Mouse (Mus musculus) kidney, postnatal 25 days (tissue): ENCODE results near the gene Zfp46.
A peak's percentile ranks its signal among the peaks of the same experiment; 100 is the strongest.

Experiments
- DNase-seq, 2 experiments: peaks; one replicate each; pipeline ENCODE4 v3.0.0; 2021; ENCODE audit warnings: mixed read lengths in 2 of 2

Zfp46 gene

DNA sequence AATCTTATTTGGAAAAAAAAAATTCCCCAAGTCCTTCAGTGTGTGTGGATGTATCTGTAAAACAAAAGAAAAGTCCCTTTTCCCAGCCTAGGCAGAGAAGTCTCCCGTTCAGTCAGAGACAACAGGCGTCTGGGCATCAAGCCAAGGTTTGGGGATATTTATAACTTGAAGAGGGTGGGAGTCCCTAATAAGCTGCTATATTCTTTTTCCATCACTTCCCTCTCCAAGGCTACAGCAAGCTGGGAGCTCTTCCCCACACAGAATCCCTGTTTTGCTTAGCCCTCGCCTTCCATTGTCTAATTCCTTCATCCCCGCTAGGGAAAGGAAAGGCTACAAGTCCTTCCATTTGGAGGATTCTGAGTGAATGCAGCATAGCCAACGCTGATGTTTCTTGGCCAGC lies at the start of gene Zfp46:
Zfp46 (plus strand) TSS at position 229 of the 400 bp plus-strand sequence.
- DNase-seq, result peak; percentile 87 to 90

GRCm38 (mm10) chr4:136238669-136239068 lies 45.8 kb upstream of the Zfp46 start:
- DNase-seq, result no peak

DNA sequence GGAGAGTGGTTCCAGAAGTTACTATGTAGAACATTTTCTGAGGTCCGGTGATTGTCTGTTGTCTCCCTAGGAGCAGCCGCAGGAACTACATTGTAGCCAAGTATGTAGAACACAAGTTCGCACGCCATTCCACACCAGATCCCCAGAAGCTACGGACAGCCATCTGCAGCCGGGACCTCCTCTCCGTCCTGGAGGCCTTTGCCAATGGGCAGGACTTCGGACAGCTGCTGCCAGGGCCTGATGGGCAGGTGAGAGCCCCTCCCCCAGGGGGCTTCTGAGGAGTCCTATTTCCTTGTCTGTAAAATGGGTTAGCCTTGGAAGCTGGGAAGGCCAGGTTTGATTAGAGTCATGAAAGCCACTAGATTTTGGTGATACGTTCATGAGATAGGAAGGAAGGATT lies 45.4 kb upstream of the Zfp46 start:
- no peak for DNase-seq

- DNase-seq, result peak; percentile 84 to 92
Measured at GRCm38 (mm10) chr4:136239622-136240021, 44.9 kb upstream of the Zfp46 start.

- DNase-seq, result no peak
Measured at GRCm38 (mm10) chr4:136240123-136240522, 44.4 kb upstream of the Zfp46 start.

DNA sequence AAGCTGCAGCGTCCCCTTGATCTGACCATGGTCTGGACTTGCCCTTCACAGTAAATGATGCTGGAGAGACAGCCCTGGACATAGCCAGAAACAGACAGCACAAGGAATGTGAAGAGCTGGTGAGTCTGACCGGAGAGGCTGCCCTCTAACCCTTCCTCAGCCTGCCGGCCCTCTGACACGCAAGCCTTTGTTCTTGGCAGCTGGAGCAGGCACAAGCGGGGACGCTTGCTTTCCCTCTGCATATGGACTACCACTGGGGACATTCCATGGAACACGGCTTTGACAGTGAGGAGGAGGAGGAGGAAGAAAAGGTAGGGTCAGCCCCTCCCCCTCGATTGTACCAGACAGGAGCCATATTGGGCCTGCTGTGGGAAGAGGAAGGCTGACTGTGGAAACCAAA lies 43.5 kb upstream of the Zfp46 start:
- no peak for DNase-seq

- DNase-seq, result peak; percentile 52 to 60
Measured at GRCm38 (mm10) chr4:136242065-136242703, 42.3 kb upstream of the Zfp46 start.

GRCm38 (mm10) chr4:136242728-136243127 lies 41.8 kb upstream of the Zfp46 start:
- DNase-seq, result no peak

DNA sequence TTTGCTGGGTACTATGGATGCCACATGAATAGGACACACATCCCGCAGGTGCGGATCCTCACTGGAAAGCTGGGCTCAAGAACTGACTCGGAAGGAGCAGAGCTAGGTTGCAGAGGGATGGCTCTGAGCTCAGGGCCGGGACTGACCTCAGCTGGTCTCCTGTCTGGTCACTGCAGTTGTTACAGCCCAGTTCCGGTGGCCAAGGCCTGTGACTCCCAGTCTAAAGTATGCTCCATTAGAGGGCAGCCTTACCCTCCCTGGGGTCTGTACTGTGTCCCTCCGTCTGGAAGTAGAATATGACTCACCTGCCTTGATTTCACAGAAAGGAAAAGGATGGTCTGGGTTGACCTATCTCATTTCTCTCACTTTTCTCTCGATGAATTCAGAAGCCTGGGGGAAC lies 40.3 kb upstream of the Zfp46 start:
- DNase-seq, result no peak

DNA sequence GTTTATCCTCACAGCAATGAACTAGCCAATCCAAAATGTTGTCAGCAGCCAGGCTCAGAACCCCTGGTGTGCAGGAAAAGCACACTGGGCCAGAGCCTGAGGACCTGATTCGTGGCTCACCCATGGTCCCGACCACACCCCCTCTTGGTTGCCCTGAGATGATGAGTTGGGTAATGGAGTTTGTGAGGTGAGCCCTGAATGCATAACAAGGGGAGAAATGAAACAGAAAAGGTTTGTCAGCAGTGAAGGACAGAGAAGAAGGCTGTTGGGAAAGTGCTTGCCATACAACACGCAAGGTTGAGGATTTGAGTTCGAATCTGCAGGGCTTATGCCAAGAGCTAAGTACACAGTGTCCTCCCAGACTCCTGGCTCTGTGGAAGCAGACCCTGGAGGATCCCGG lies 38.8 kb upstream of the Zfp46 start:
- no peak for DNase-seq

- DNase-seq, result peak in 1 of 2 experiments; percentile 65
Measured at GRCm38 (mm10) chr4:136246568-136246969, 37.9 kb upstream of the Zfp46 start.

DNA sequence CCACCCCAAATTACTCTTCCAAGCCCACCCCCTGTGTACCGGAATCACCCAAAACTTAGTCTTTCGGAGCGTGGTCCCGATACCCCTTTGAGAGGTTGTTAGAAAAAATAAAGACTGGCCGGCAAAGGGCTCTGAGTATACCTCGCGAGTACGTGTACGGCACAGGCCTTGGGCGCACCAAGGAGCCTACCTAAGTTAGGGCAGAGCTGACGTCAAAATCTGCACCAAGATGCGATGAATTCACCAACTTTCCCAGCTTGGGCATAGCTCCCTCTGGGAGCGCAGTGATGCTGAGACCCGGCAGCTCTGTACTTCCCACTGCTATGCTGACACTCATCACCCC lies 37.1 kb upstream of the Zfp46 start:
- no peak for DNase-seq

DNA sequence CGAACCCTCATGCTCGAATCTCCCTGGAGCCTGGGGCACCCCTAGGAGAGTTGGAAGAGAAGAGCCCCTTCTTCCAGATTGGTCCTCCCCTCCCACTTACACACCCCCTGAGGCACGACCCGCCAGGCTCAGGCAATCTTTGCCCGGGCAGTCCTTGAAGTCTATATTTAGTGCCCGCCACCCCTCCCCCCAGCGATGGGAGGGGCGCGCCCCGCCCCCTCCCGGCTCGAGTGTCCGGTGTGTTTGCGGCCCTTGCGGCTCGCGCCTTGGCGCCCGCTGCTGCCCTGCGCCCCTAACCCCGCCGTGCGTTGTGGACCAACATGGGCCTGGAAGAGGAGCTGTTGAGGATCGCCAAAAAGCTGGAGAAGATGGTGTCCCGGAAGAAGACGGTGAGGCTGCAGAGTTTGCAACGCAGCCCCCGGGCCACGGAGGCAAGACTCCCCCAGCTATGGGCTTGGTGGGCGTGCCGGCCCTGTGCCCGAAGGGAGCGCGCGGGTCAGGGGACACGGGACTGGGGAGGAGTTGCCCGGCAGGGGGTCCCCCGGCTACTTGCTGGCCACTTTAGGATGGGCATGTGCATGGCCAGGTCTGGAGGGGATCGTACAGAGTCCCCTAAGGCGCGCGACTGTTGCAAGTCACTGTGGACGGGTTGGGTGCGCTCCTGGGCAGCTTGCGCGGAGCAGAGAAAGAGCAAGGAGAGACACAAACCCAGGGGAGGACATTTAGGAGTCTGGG lies 36.6 kb upstream of the Zfp46 start, which contains the start of gene Tcea3:
Tcea3 (plus strand) TSS at position 1 of the 735 bp plus-strand sequence.
- DNase-seq, result peak; percentile 81 to 89

DNA sequence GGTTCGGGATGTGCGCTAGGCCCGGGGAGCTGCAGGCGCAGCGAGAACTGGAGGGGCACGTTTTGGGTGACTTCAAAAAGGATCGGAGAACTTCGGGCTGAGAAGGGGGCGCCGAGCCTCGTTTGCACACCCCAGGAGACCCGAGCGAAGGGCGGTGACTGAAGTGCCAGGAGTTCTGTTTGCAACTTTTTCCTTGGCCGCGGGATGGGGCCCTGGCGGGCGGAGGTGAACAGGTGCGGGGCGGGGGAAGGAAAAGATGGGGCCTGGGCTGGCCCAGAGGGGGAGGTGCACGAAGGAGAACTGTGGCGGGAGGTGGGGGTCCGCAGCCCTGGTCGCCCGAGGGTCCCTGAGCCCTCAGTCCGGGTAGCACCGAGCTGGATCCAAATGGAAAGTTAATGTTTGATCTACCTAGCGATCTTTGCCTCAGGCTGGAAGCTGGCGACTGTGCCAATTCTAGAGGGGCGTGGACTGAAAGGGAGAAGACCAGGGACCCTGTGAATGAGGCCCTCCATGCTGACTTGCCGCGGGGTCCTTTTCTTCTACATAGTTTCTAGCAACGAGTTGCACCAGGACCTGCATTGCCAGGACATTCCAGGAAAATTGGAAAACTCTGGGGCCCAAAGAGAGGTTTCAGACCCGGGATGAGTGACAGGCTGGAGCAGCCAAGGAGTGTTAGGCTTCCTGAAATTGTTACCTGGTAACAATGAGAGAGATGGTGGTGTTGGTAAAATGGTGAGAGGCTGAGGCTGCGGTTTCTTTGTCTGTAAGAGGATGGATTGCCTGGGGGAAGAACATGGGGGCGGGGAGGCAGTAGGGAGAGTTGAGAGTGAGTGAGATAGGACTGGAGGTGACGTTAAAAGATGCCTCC lies 35.8 kb upstream of the Zfp46 start:
- DNase-seq, result peak; percentile 76 to 86

DNA sequence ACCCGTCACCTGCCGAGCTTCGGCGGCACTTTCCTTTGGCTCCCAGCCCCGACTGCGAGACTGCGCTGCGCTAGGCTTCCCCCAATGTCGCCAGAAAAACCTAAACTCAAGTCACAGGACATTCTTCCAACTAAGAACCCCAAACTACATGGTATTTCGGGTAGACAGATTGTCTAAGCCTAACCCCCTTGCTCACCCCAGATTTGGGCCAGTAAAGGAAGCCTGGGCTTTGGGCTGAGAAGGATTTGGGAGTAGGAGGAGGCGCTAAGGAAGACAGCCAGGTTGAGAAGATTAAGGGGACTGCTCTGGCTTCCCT lies 35.2 kb upstream of the Zfp46 start:
- no peak for DNase-seq

DNA sequence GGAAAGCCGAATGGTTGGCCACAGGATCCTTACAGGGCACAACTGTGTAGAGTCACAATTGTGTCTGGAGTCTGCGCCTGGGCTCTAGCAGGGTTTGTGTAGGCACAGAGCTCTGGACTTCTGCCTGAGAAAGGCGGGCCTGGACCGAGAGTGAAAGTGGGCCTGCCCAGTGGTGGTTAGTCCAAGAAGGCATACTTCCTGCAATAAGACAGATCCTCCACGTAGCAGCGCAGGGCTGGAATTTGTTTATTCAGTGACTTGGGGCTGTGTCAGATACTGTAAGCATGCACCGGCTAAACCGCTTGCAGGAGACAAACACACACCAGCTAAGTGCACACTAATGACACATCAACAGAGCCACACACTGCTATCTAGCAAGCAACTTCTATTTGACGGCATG lies 34.7 kb upstream of the Zfp46 start:
- peak; percentile 75 to 85 for DNase-seq

GRCm38 (mm10) chr4:136255919-136256318 lies 28.6 kb upstream of the Zfp46 start:
- DNase-seq, result no peak

GRCm38 (mm10) chr4:136256696-136257095 lies 27.8 kb upstream of the Zfp46 start:
- no peak for DNase-seq

DNA sequence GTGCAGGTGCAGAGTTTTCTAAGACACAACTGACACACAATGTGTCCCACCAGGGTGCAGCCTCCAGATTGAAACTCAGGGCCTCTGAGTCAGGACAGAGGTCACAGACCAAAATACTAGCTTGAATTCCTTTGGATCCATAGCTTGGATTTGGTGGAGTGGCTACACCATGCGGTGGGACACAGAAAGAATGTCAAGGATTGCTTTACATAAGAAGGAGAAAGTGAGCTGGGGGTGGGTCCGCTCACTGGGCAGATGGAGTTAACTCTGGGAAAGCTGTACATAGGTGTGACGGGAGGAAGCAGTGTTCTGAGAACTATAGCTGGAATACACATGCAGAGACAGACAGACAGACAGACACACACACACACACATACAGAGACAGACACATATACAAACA lies 24.6 kb upstream of the Zfp46 start:
- DNase-seq, result no peak

DNA sequence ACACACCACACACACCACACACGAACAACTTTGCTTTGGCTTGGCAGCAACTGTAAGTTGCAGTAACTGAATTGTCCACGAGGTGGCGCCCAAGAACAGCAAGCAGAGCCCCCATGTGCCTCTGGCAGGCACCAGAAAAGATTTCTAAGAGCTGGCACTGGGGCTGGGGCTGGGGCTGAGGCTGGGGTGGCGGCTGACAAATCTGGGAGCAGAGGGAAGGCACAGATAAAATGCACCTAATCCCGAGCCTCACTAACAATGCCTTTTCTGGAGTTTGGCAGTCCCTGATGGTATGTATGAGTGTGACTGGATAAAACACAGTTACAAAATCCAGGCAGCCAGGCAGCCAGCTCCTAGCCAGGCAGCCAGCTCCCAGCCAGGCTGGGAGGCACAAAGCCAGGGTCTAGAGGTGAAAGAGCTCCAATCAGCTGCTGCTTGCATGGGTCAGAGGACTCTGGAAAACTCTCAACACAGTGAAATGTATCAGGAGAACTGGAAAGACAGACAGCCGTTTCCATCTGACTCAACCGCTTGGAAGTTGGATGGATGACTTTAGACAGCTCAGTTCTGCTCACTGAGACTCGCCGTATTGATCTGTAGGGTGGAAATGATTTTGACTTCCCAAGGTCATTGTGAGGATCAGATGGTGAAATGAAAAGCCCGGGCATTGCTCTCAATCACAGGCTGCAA lies 23.8 kb upstream of the Zfp46 start:
- DNase-seq, result peak; percentile 90 to 92

DNA sequence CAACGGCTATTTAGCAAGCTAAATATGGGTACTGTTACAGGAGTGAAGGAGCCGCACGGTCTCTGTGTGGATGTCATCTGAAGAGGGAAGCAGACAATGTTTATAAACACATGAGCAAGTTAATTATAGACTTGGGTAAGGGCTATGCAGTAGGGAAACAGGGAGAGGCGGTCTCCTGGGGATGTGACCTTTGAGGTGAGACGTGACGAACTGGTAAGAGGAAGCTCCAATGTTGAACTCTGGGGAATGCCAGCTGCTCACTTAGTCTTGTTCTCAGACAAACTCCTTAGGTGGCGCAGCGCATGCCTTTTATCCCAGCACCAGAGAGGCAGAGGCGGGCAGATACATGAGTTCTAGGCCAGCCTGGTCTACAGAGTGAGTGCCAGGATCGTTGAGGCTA lies 22.6 kb upstream of the Zfp46 start:
- DNase-seq, result peak; percentile 58 to 83

DNA sequence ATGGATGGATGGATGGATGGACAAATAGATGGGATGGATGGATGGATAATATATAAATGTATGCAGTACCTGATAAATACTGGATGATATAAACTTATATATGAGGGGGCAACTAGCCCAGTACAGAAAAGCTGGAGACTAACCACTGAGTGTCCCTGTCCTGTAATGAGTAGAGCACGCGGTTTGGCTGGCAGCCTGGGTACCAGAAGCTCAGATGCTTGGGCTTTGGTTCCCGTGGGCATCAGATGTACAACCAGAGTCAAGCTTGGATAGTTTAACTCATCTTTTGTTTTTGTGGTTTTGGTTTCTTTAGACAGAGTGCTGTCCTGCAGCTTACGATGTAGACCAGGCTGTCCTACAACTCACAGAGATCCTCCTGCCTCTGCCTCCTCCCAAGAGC lies 20.9 kb upstream of the Zfp46 start:
- no peak for DNase-seq

DNA sequence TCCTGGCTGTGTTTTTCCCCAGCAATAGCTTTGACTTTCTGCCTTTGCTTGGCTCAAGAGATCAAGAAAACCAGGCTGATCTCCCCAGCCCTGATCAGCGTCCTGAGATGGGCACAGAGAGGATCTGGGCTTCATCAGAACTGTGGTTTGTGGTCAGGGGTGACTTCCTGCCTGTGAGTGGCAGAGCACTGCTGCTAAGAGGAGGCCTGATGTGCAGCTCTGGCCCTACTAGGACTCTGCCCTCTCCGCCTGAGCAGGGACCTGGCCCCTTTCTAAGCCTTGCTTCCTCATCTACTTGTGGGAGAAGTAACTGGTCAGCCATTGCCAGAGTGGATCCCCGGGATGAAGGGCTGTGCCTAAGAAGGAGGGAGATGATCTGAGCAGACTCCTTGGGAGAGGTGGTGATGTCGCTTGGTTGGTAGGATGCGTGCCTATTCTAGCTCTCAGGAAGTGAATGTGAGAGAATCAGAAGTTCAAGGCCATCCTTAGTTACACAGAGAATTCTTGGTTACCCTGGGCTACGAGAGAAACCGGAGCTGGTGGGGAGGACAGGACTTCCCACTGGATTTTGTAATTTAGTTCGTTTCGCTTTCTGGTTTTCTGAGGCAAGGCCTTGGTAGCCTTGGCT lies 17.7 kb upstream of the Zfp46 start:
- no peak for DNase-seq
